Mouse (Mus musculus) retina, embryonic 14.5 days (tissue): ENCODE measurements at regions not wholly inside any gene's neighbourhood (a gene's known extent, or its start where the extent isn't known, plus 50 kb on each side); places are given as distances from the start of the nearest gene placed in this dataset.
A peak's percentile ranks its signal among the peaks of the same experiment; 100 is the strongest.

Experiments
- DNase-seq: peaks from one replicate; pipeline ENCODE4 v3.0.0-alpha.2; 2015; ENCODE audit warnings: low spot score

DNA sequence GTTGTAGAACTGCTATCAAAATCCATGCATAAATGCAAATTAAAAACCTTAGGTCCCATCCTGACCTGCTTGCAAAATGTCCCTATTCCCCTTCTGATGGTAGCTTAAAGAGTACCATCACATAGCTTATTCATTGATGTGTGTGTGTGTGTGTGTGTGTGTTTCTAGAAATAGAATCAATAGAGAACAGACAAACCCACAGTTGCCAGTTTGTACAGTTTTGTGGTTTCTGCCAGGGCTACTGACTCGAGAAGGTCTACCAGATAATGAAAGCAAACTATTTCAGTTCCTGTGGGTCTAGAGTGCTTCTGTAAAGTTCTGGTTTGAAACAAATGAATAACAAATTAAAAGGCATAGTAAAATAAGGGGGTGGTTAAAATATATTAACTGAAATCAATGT is 391.5 kb upstream of the Mef2c start:
- DNase-seq = no peak

DNA sequence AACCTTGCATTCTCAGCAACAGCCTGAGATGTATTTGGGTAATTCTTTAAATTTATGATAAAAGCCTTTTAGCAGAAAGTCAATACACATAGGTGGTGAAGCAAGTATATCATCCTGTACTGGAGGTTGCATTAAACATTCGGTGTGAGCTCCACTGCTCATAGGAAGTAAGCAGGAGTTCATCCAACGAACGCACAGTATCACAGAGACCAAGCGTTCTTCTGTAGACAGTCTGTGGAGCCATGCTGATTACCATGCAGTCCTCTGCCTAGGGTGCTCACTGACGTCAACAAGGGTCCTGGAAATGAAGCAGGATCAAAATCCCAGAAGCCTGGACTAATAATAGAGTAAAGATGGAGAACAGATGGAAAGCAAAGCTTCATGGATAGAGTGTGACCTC is 391.1 kb upstream of the Mef2c start:
- no peak for DNase-seq

GRCm38 (mm10) chr13:83113808-83114207 is 390.0 kb upstream of the Mef2c start:
- no peak for DNase-seq

- DNase-seq = no peak
These were observed 389.4 kb upstream of the Mef2c start for GRCm38 (mm10) chr13:83114401-83114800.

GRCm38 (mm10) chr13:83115691-83116090 is 388.1 kb upstream of the Mef2c start:
- DNase-seq = no peak

DNA sequence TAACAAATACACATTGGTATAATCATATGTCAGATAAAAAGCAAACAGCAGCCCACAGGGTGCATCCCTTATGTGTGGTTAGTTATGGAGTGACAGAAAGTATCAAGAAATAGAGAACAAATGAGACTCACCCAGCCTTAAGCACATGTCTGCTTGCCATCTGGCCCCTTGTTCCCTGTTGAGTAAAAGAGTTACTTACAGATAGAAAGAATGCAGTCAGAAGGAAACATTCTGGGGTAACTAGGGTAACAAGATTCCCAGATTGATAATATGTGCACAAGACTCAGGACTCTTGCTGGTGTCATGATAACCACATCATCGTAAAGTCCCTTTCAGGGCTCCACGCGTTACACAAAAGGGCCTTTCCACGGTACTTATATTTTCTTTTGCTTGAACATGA is 383.5 kb upstream of the Mef2c start:
- DNase-seq = peak; percentile 29

- DNase-seq = no peak
These were observed 380.2 kb upstream of the Mef2c start for GRCm38 (mm10) chr13:83123596-83123995.

- no peak for DNase-seq
These were observed 379.2 kb upstream of the Mef2c start for GRCm38 (mm10) chr13:83124651-83125050.

DNA sequence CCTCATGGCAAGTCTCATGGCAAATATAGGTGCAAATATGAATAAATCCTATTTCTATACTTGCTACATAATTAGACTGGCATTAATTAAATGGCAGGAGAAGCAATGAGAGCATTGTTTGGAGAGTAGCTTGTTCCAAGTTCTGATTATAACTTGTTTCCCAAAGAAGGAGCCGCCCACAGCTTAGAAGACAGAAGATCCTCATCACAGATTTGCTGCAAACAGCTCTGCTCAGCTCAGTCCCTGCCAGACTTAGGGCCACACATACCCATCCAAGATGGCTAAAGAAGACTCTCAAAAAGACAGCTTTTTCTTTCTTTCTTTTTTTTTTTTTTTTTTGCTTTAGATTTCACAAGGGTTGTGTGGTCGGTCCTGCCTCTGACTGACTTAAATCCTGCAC is 377.4 kb upstream of the Mef2c start:
- DNase-seq = no peak

- DNase-seq = peak; percentile 81
These were observed 372.5 kb upstream of the Mef2c start for GRCm38 (mm10) chr13:83131129-83131981.

GRCm38 (mm10) chr13:83131982-83132354 is 371.9 kb upstream of the Mef2c start:
- no peak for DNase-seq

GRCm38 (mm10) chr13:83132671-83133638 is 370.9 kb upstream of the Mef2c start:
- DNase-seq = no peak

GRCm38 (mm10) chr13:83143316-83143715 is 360.5 kb upstream of the Mef2c start:
- no peak for DNase-seq

GRCm38 (mm10) chr13:83154626-83155124 is 349.2 kb upstream of the Mef2c start:
- DNase-seq = no peak

GRCm38 (mm10) chr13:83159969-83160368 is 343.9 kb upstream of the Mef2c start:
- no peak for DNase-seq

DNA sequence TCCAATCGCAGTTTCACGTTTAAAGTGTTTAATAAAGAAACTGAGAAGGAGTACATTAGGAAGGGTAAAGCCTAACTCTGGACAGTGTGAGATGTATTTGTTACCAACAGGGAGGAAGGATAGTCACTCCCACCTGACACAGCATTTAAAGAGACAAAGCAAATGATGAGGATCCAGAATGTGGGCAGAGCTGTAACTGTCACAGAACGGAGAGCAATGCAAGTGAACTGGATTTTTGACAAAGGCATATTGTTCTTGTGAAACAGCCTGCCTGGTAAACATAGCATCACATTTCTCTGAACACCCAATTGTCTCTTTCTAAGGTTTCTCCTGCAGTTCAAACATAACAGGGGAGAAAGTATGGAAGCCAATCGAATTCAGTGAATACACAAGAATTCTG is 341.1 kb upstream of the Mef2c start:
- DNase-seq = no peak

DNA sequence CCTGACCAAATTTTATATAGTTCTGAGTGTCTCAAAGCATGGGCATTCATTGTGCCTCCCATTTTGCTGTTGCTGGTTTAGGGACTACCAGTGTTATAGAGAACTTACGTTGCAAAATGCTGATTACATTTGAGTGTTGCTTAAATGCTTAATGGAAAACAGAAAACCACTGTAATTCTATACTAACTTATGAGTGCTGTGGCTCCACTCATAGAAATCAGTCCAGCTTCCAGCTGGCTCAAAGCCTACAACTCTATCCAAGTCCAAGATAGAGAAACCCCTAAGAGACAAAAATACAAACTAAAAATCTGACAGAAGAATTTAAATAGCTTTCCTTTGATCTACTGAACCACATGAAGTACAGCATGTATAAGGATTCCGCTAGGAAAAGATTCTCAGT is 328.7 kb upstream of the Mef2c start:
- DNase-seq = no peak

- DNase-seq = no peak
These were observed 301.7 kb upstream of the Mef2c start for GRCm38 (mm10) chr13:83201931-83202671.

- no peak for DNase-seq
These were observed 297.2 kb upstream of the Mef2c start for GRCm38 (mm10) chr13:83206622-83207021.

DNA sequence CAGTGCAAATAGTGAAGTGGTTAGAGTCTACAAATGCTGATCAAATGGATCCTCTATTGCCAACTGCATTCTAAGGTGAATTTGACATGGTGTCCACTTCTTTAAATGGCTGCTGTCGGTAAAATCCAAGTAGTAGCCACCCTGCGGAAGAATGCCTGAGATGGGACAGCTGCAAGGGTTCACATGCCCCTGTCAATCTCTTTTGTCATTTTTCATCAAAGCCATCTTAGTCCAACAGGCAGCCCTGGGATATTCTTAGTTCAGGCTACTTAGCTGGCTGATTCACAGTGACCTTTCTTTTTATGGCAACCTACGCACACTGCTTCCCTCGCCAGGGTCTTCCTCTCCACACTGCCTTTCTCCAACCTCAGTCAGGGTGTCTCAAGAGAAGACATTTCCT is 296.3 kb upstream of the Mef2c start:
- no peak for DNase-seq

- no peak for DNase-seq
These were observed 295.7 kb upstream of the Mef2c start for GRCm38 (mm10) chr13:83208111-83208510.

- DNase-seq = no peak
These were observed 289.0 kb upstream of the Mef2c start for GRCm38 (mm10) chr13:83214811-83215210.
